Mouse (Mus musculus): ENCODE measurements around the gene Gm21974. TPM values are rescaled to one million over a fixed set of nuclear protein-coding genes. Genes with fewer than 3 reads are reported as not detected.

The Gm21974 gene
- total and polyA plus RNA-seq, 3 experiments, result not detected

DNA sequence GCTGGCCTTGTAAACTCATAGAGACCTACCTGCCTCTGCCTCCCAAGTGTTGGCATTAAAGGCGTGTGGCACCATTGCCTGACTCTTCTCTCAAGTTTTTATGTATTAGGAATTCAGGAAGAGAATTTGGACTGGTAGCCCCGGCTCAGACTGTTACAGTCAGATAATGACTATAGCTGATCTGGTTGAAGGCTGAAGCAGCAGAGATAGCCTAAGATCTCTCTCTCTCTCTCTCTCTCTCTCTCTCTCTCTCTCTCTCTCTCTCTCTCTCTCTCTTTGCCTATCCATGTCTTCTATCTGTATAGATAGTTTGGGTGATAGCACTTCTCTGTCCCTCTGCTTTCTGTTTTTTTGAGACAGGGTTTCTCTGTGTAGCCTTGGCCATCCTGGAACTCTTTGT lies 6.5 kb upstream of the Gm21974 start:
- no peak for DNase-seq (ENCODE audit: low read depth, low spot score)
- Histone ChIP-seq H3K36me3 (ENCODE audit: control insufficient read depth in 1 of 2, insufficient read depth in 2 of 2, low read length in 2 of 2) (peaks cover 0 to 27% of the 10 kb centered on the region in 2 experiments; a peak in 2 of 4 replicates), H3K79me2 (ENCODE audit: control insufficient read depth, insufficient read depth, low read length, poor library complexity) (peaks cover 3% of the 10 kb centered on the region; the same call in 1 of the 2 replicates), H3K27me3 (ENCODE audit: control insufficient read depth in 1 of 2, insufficient read depth in 2 of 2, low read length in 2 of 2) (no peaks in the 10 kb centered on the region), H3K4me3 (ENCODE audit: control insufficient read depth in 1 of 2, insufficient read depth in 1 of 2, low read depth in 2 of 2, low read length in 2 of 2) (no peak overlapping the region), H3K27ac (ENCODE audit: control insufficient read depth, low read depth, low read length) (no peak overlapping the region), H3K4me1 (ENCODE audit: control insufficient read depth in 1 of 2, insufficient read depth in 2 of 2, low read length in 2 of 2) (peaks cover 22 to 39% of the 10 kb centered on the region in 2 experiments), H3K9me3 (replicated peaks; ENCODE audit: insufficient read depth, low read length) (no peaks in the 10 kb centered on the region), H3K9ac (ENCODE audit: control insufficient read depth, low read depth, low read length, poor library complexity, severe bottlenecking) (no peak overlapping the region)
- TF ChIP-seq TAL1 (IDR thresholded peaks at IDR 0.05; ENCODE audit: low read length) (peak; percentile 70), NRF1 (IDR thresholded peaks at IDR 0.05; ENCODE audit: insufficient read depth, low read depth, low read length, poor library complexity, severe bottlenecking) (no peak), CHD1 (IDR thresholded peaks at IDR 0.05; ENCODE audit: low read depth, low read length) (no peak), ZMIZ1 (IDR thresholded peaks at IDR 0.05; ENCODE audit: low read depth, low read length) (no peak), POLR2AphosphoS2 (IDR thresholded peaks at IDR 0.05; ENCODE audit: low read length) (no peak), MAZ (IDR thresholded peaks at IDR 0.05; ENCODE audit: low read depth, low read length) (no peak), MEF2A (IDR thresholded peaks at IDR 0.05; ENCODE audit: extremely low read depth, insufficient replicate concordance, low read depth, low read length, poor library complexity, severe bottlenecking) (no peak), GATA1 (IDR thresholded peaks at IDR 0.05; ENCODE audit: low read depth, low read length) (peak; percentile 67), MYB (IDR thresholded peaks at IDR 0.05; ENCODE audit: low read depth, low read length) (no peak), MAFK (IDR thresholded peaks at IDR 0.05; ENCODE audit: borderline replicate concordance, low read depth, low read length) (no peak), USF1 (IDR thresholded peaks at IDR 0.05; ENCODE audit: low read depth, low read length) (no peak), SMC3 (IDR thresholded peaks at IDR 0.05; ENCODE audit: low read depth, low read length) (no peak), EP300 (IDR thresholded peaks at IDR 0.05; ENCODE audit: low read depth in 1 of 2, low read length in 2 of 2) (peak; percentile 57 to 78), UBTF (IDR thresholded peaks at IDR 0.05; ENCODE audit: borderline replicate concordance, insufficient read depth, low read depth, low read length) (no peak), ETS1 (IDR thresholded peaks at IDR 0.05; ENCODE audit: low read depth, low read length) (peak; percentile 30; the same call in 1 of the 2 replicates), ZKSCAN1 (IDR thresholded peaks at IDR 0.05; ENCODE audit: low read depth, low read length) (no peak), GABPA (IDR thresholded peaks at IDR 0.05; ENCODE audit: low read depth, low read length) (no peak), CTCF (IDR thresholded peaks at IDR 0.05 in 2 of 3, conservative IDR thresholded peaks at IDR 0.05 in 1 of 3; ENCODE audit: control insufficient read depth in 1 of 3, insufficient read depth in 1 of 3, low read depth in 2 of 3, low read length in 3 of 3, poor library complexity in 1 of 3, severe bottlenecking in 1 of 3) (no peak), ZNF384 (IDR thresholded peaks at IDR 0.05; ENCODE audit: low read depth, low read length) (no peak), TCF12 (IDR thresholded peaks at IDR 0.05; ENCODE audit: low read depth, low read length) (peak; percentile 81), MYC (IDR thresholded peaks at IDR 0.05; ENCODE audit: low read depth, low read length) (no peak), RCOR1 (IDR thresholded peaks at IDR 0.05; ENCODE audit: low read depth, low read length) (peak; percentile 69), USF2 (IDR thresholded peaks at IDR 0.05; ENCODE audit: borderline replicate concordance in 1 of 2, insufficient read depth in 1 of 2, low read depth in 1 of 2, low read length in 2 of 2) (no peak), ELF1 (IDR thresholded peaks at IDR 0.05; ENCODE audit: low read depth, low read length) (no peak), KAT2A (conservative IDR thresholded peaks at IDR 0.05; ENCODE audit: low read depth, low read length) (no peak), HCFC1 (IDR thresholded peaks at IDR 0.05; ENCODE audit: low read depth, low read length) (no peak), POLR2A (IDR thresholded peaks at IDR 0.05; ENCODE audit: control insufficient read depth in 1 of 2, insufficient read depth in 1 of 2, low read depth in 1 of 2, low read length in 2 of 2, poor library complexity in 1 of 2) (no peak), NELFE (IDR thresholded peaks at IDR 0.05; ENCODE audit: low read depth, low read length) (no peak), TBP (IDR thresholded peaks at IDR 0.05; ENCODE audit: low read depth, low read length) (no peak), E2F4 (IDR thresholded peaks at IDR 0.05; ENCODE audit: borderline replicate concordance, low read depth, low read length) (no peak), POLR2AphosphoS5 (IDR thresholded peaks at IDR 0.05; ENCODE audit: borderline replicate concordance, low read depth, low read length) (no peak), BHLHE40 (IDR thresholded peaks at IDR 0.05; ENCODE audit: borderline replicate concordance, low read depth, low read length) (no peak), MXI1 (IDR thresholded peaks at IDR 0.05; ENCODE audit: low read depth, low read length) (no peak), SIN3A (IDR thresholded peaks at IDR 0.05; ENCODE audit: low read length) (no peak), JUND (IDR thresholded peaks at IDR 0.05; ENCODE audit: low read depth, low read length) (peak; percentile 95), MAX (IDR thresholded peaks at IDR 0.05; ENCODE audit: low read length) (no peak), CHD2 (IDR thresholded peaks at IDR 0.05; ENCODE audit: low read length) (no peak), ZC3H11A (IDR thresholded peaks at IDR 0.05; ENCODE audit: low read depth, low read length) (no peak), RAD21 (IDR thresholded peaks at IDR 0.05; ENCODE audit: low read depth, low read length) (no peak)

Measured in MEL (cell line).